Mouse (Mus musculus) hindbrain, embryonic 16.5 days (tissue): ENCODE measurements around the gene Ankrd6. TPM values are rescaled to one million over a fixed set of nuclear protein-coding genes. Genes with fewer than 3 reads are reported as not detected.

Source experiments
- ATAC-seq: fragments of 200-750 bp; cut with Nextera tagmentation; 2 replicates; pipeline ENCODE4 v1.8.0; 2017; ENCODE audit warnings: moderate TSS enrichment, moderate library complexity
- H3K27ac ChIP-seq: fragments of 300-500 bp; sonication (generic); 2 replicates; pipeline ENCODE4 v1.5.1; 2014; ENCODE audit warnings: low read depth, mild to moderate bottlenecking, control low read depth, low read length, moderate library complexity
- H3K27me3 ChIP-seq: fragments of 300-500 bp; sonication (generic); replicated peaks from 2 replicates; pipeline ENCODE4 v1.6.1; 2014; ENCODE audit warnings: low read length; ENCODE audit not compliant: control insufficient read depth, insufficient read depth
- H3K36me3 ChIP-seq: fragments of 300-500 bp; sonication (generic); 2 replicates; pipeline ENCODE4 v1.6.1; 2014; ENCODE audit warnings: mild to moderate bottlenecking, low read length, moderate library complexity, mixed read lengths; ENCODE audit not compliant: control insufficient read depth, insufficient read depth
- H3K4me1 ChIP-seq: fragments of 300-500 bp; sonication (generic); 2 replicates; pipeline ENCODE4 v1.6.1; 2014; ENCODE audit warnings: low read depth, low read length; ENCODE audit not compliant: control insufficient read depth, insufficient read depth
- H3K4me2 ChIP-seq: fragments of 300-500 bp; sonication (generic); 2 replicates; pipeline ENCODE4 v1.6.1; 2014; ENCODE audit warnings: mild to moderate bottlenecking, low read length, control low read depth, moderate library complexity
- H3K4me3 ChIP-seq: fragments of 300-500 bp; sonication (generic); 2 replicates; pipeline ENCODE4 v1.5.1; 2014; ENCODE audit warnings: mild to moderate bottlenecking, low read length, control low read depth, moderate library complexity
- H3K9ac ChIP-seq: fragments of 300-500 bp; sonication (generic); 2 replicates; pipeline ENCODE4 v1.6.1; 2014; ENCODE audit warnings: low read depth, mild to moderate bottlenecking, control low read depth, low read length, moderate library complexity
- H3K9me3 ChIP-seq: fragments of 300-500 bp; sonication (generic); 2 replicates; pipeline ENCODE4 v1.6.1; 2014; ENCODE audit warnings: mild to moderate bottlenecking, low read length, moderate library complexity; ENCODE audit not compliant: control insufficient read depth
- WGBS: fragments of 180-500 bp; shearing (Covaris S2); extraction: QIAGEN DNeasy Blood & Tissue Kit; methylation state at CpG from one replicate; pipeline ENCODE4 v1.1.7; 2014; 5-methylcytosine and 5-hydroxymethylcytosine counted together
- polyA plus RNA-seq: library from polyadenylated mRNA; unstranded; fragments of >200 nt; fragmentation: Nextera tagmentation; extraction: Ambion mirVana; gene quantifications from 2 replicates; pipeline ENCODE4 v1.2.1, GENCODE M21; 2015

Gene Ankrd6
- polyA plus RNA-seq, 1 experiment from 2014 or later: 22.2 TPM

DNA sequence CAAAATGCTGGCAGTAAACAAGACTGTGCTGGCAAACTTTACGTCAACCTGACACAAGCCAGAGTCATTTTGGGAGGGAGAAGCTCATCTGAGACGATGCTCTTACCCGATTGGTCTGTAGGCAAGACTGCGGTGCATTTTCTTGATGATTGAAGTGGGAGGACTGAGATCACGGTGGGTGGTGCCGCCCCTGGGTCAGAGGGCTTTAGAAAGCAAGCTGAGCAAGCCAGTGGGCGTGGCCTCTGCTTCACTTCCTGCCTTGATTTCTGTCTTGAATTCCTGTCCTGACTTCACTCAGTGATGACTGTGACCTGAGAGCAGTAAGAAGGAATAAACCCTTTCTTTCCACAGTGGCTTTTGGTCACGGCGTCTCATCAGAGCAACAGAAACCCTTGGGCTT, 18.6 kb downstream of the Ankrd6 start:
- WGBS: 49% methylated on average over 9 of the region's 9 CpGs

GRCm38 (mm10) chr4:32929750-32930149, 20.9 kb downstream of the Ankrd6 start:
- Histone ChIP-seq H3K4me1 (no peaks in the 10 kb centered on the region), H3K4me3 (no peak overlapping the region), H3K4me2 (no peak overlapping the region), H3K9me3 (no peaks in the 10 kb centered on the region), H3K36me3 (no peaks in the 10 kb centered on the region), H3K27ac (no peak overlapping the region), H3K27me3 (no peaks in the 10 kb centered on the region), H3K9ac (no peak overlapping the region)
- ATAC-seq: no peak
- WGBS: 97% methylated on average over 5 of the region's 5 CpGs

More for the DNA sequence above, 18.6 kb downstream of the Ankrd6 start:
- ATAC-seq: no peak
- H3K4me1 ChIP-seq: no peaks in the 10 kb centered on the region
- no peak overlapping the region for H3K4me3 ChIP-seq
- no peak overlapping the region for H3K9ac ChIP-seq
- H3K27me3 ChIP-seq: no peaks in the 10 kb centered on the region
- no peak overlapping the region for H3K4me2 ChIP-seq
- no peaks in the 10 kb centered on the region for H3K9me3 ChIP-seq
- H3K36me3 ChIP-seq: no peaks in the 10 kb centered on the region
- no peak overlapping the region for H3K27ac ChIP-seq

GRCm38 (mm10) chr4:32928692-32929448, 21.8 kb downstream of the Ankrd6 start:
- no peaks in the 10 kb centered on the region for H3K36me3 ChIP-seq
- no peak for ATAC-seq
- WGBS: 72% methylated on average over 13 of the region's 13 CpGs

DNA sequence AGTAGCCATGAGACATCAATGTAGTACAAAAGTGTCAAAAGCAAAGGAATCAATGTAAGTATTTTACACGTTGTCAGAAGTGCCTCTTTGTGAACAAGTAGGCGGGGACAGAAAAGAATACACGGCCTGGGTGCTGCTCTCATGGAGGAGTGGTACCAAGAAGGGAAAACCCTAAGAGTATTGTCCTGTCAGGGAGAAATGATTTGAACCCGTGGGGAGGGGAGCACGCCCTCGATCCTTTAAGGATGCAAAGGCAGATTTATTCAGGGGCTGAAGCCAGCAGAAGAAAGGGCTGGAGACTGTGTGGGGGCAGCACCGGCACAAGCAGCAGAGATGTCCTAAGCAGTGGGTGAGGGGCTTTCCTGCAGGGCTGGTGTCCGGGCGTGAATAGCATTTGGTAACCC, 26.7 kb downstream of the Ankrd6 start:
- H3K27ac ChIP-seq: peak overlapping the region; percentile 64; the same call in 1 of the 2 replicates
- no peak overlapping the region for H3K4me3 ChIP-seq
- ATAC-seq: peak; percentile 11; the same call in 1 of the 2 replicates
- H3K4me2 ChIP-seq: peak overlapping the region; percentile 41; the same call in 1 of the 2 replicates
- H3K9ac ChIP-seq: no peak overlapping the region
- no peaks in the 10 kb centered on the region for H3K27me3 ChIP-seq
- peaks cover 9% of the 10 kb centered on the region for H3K4me1 ChIP-seq
- WGBS: 16% methylated on average over 9 of the region's 9 CpGs
- H3K36me3 ChIP-seq: no peaks in the 10 kb centered on the region
- no peaks in the 10 kb centered on the region for H3K9me3 ChIP-seq

More at GRCm38 (mm10) chr4:32928692-32929448, 21.8 kb downstream of the Ankrd6 start:
- Histone ChIP-seq H3K4me1 (peaks cover 2% of the 10 kb centered on the region), H3K9me3 (no peaks in the 10 kb centered on the region), H3K4me2 (no peak overlapping the region), H3K9ac (no peak overlapping the region), H3K27me3 (no peaks in the 10 kb centered on the region), H3K27ac (no peak overlapping the region), H3K4me3 (no peak overlapping the region)

- H3K36me3 ChIP-seq: no peaks in the 10 kb centered on the region
- no peak overlapping the region for H3K4me3 ChIP-seq
- WGBS: 4% methylated on average over 10 of the region's 10 CpGs
- peaks cover 11% of the 10 kb centered on the region for H3K4me1 ChIP-seq
- peak overlapping the region; percentile 41 for H3K4me2 ChIP-seq
- H3K27ac ChIP-seq: peak overlapping the region; percentile 64; the same call in 1 of the 2 replicates
- no peaks in the 10 kb centered on the region for H3K27me3 ChIP-seq
- H3K9me3 ChIP-seq: no peaks in the 10 kb centered on the region
- peak overlapping the region; percentile 5 for H3K9ac ChIP-seq
- peak; percentile 86 for ATAC-seq
Measured at GRCm38 (mm10) chr4:32923436-32923835, 27.2 kb downstream of the Ankrd6 start.

DNA sequence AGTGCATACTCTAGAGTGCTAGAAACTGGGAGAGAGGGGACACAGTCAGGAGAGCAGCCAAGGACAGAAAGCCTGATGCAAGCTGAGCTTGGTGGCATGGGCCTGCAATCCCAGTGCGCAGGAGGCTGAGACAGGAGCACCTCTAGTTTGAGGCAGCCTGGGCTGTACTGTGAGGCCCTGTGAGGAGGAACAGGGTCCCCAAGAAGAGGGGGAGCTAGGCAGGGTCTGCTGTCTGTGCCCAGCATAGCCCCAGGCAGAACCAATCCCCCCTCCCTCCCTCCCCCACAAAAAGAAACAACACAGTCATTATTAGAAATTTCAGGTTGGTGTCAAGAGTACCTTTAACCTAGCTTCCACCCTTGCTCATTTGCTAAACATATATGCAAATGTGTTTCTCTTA, 27.8 kb downstream of the Ankrd6 start:
- no peaks in the 10 kb centered on the region for H3K9me3 ChIP-seq
- no peak overlapping the region for H3K4me3 ChIP-seq
- no peak overlapping the region for H3K27ac ChIP-seq
- no peaks in the 10 kb centered on the region for H3K36me3 ChIP-seq
- ATAC-seq: no peak
- H3K4me2 ChIP-seq: no peak overlapping the region
- no peak overlapping the region for H3K9ac ChIP-seq
- H3K4me1 ChIP-seq: peaks cover 11% of the 10 kb centered on the region
- no peaks in the 10 kb centered on the region for H3K27me3 ChIP-seq
- WGBS: 73% methylated on average over 1 of the region's 1 CpGs

GRCm38 (mm10) chr4:32920863-32921262, 29.8 kb downstream of the Ankrd6 start:
- Histone ChIP-seq H3K27me3 (no peaks in the 10 kb centered on the region), H3K9ac (no peak overlapping the region), H3K4me3 (no peak overlapping the region), H3K4me1 (peaks cover 16% of the 10 kb centered on the region), H3K4me2 (no peak overlapping the region), H3K9me3 (no peaks in the 10 kb centered on the region), H3K36me3 (no peaks in the 10 kb centered on the region), H3K27ac (no peak overlapping the region)
- no peak for ATAC-seq
- 52% methylated on average over 7 of the region's 7 CpGs for WGBS

GRCm38 (mm10) chr4:32918571-32918970, 32.1 kb downstream of the Ankrd6 start:
- Histone ChIP-seq H3K9me3 (no peaks in the 10 kb centered on the region), H3K4me1 (peaks cover 13% of the 10 kb centered on the region), H3K27me3 (no peaks in the 10 kb centered on the region), H3K27ac (no peak overlapping the region), H3K9ac (no peak overlapping the region), H3K4me2 (no peak overlapping the region), H3K4me3 (no peak overlapping the region), H3K36me3 (no peaks in the 10 kb centered on the region)
- ATAC-seq: 0 out of 2 replicates have a peak, but pooled peaks have one; percentile 7
- 37% methylated on average over 5 of the region's 5 CpGs for WGBS

DNA sequence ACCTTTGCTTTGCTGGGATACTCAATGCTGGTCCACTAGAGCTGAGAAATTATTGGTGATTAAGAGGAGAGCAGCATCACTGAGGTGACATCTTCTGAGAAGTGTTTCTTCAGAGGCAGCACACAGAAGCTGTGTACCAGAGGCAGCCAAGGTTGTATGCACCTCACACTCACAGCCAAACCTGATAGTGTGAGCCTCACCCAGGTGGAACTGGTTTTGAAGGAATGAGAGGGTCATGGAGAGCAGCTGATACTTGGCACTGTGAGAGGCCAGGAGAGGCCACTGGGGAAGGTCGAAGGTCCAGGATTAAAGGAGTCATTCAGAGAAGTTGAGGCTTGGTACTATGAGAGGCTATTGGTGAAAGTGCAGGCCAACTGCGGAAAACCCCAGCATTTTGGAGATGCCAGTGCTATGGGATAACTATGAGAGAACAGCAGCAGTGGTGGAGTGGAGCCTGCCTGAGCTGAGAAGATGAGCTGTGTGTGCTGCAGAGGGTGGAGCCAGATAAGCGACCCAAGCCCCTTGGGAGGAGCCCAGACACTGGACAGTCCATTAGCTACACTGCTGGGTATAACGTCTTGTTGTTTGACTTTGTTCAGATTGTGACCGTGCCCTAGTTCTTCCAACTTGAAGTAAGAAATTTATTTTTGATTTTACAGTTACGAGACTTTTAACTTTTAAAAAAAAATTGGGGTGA, 33.8 kb downstream of the Ankrd6 start:
- H3K9ac ChIP-seq: no peak overlapping the region
- H3K4me3 ChIP-seq: no peak overlapping the region
- no peak overlapping the region for H3K27ac ChIP-seq
- H3K9me3 ChIP-seq: no peaks in the 10 kb centered on the region
- H3K4me2 ChIP-seq: no peak overlapping the region
- no peaks in the 10 kb centered on the region for H3K36me3 ChIP-seq
- peaks cover 9% of the 10 kb centered on the region for H3K4me1 ChIP-seq
- no peaks in the 10 kb centered on the region for H3K27me3 ChIP-seq
- WGBS: 60% methylated on average over 6 of the region's 6 CpGs
- no peak for ATAC-seq
